Mouse (Mus musculus) kidney, embryonic 16.5 days (tissue): ENCODE measurements at regions not wholly inside any gene's neighbourhood (a gene's known extent, or its start where the extent isn't known, plus 50 kb on each side); places are given as distances from the start of the nearest gene placed in this dataset.

Source experiments
- ATAC-seq: fragments of 200-750 bp; cut with Nextera tagmentation; 2 replicates; pipeline ENCODE4 v1.8.0; 2017; ENCODE audit warnings: moderate TSS enrichment; ENCODE audit not compliant: low FRiP score, low TSS enrichment
- H3K27ac ChIP-seq: fragments of 300-500 bp; sonication (generic); 2 replicates; pipeline ENCODE4 v1.5.1; 2014; ENCODE audit warnings: low read length
- H3K27me3 ChIP-seq: fragments of 300-500 bp; sonication (generic); 2 replicates; pipeline ENCODE4 v1.6.1; 2014; ENCODE audit warnings: low read length, control low read depth, mixed read lengths; ENCODE audit not compliant: insufficient read depth
- H3K36me3 ChIP-seq: fragments of 300-500 bp; sonication (generic); 2 replicates; pipeline ENCODE4 v1.6.1; 2014; ENCODE audit warnings: low read length, control low read depth, mixed read lengths; ENCODE audit not compliant: insufficient read depth
- H3K4me1 ChIP-seq: fragments of 300-500 bp; sonication (generic); 2 replicates; pipeline ENCODE4 v1.6.1; 2014; ENCODE audit warnings: low read length, control low read depth, mixed read lengths; ENCODE audit not compliant: insufficient read depth
- H3K4me2 ChIP-seq: fragments of 300-500 bp; sonication (generic); replicated peaks from 2 replicates; pipeline ENCODE4 v1.6.1; 2014; ENCODE audit warnings: low read depth, low read length
- H3K4me3 ChIP-seq: fragments of 300-500 bp; sonication (generic); 2 replicates; pipeline ENCODE4 v1.5.1; 2014; ENCODE audit warnings: mild to moderate bottlenecking, low read length
- H3K9ac ChIP-seq: fragments of 300-500 bp; sonication (generic); replicated peaks from 2 replicates; pipeline ENCODE4 v1.6.1; 2014; ENCODE audit warnings: low read length
- H3K9me3 ChIP-seq: fragments of 300-500 bp; sonication (generic); 2 replicates; pipeline ENCODE4 v1.6.1; 2016; ENCODE audit warnings: low read length, control low read depth
- WGBS: fragments of 180-500 bp; shearing (Covaris S2); extraction: QIAGEN DNeasy Blood & Tissue Kit; methylation state at CpG from one replicate; pipeline ENCODE4 v1.1.7; 2014; 5-methylcytosine and 5-hydroxymethylcytosine counted together

DNA sequence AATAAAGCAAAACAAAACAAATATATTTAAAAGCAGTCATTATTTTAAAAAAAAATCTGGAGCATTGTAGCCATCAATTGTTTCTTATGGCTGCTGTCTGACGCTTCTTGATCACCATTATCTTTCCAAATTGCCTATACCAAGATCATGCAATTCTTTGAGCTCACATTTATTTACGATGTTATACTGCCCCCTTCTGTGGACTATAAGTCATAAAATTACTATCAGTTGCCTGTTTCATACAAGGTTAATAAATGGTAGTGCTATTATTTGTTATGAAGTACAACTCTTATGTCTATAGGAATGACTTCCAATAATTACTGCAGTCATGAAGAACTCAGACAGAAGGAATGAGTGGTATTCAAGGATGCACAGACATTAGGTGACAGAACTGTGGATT is 57.3 kb upstream of the Eda2r start:
- no peak for ATAC-seq
- H3K9ac ChIP-seq = no peak overlapping the region
- no peak overlapping the region for H3K4me2 ChIP-seq
- H3K4me1 ChIP-seq = no peaks in the 10 kb centered on the region
- H3K36me3 ChIP-seq = no peaks in the 10 kb centered on the region
- H3K4me3 ChIP-seq = no peak overlapping the region
- WGBS = 56% methylated on average over 2 of the region's 2 CpGs
- no peak overlapping the region for H3K27ac ChIP-seq
- no peaks in the 10 kb centered on the region; the same call in 1 of the 2 replicates for H3K27me3 ChIP-seq
- H3K9me3 ChIP-seq = no peaks in the 10 kb centered on the region

DNA sequence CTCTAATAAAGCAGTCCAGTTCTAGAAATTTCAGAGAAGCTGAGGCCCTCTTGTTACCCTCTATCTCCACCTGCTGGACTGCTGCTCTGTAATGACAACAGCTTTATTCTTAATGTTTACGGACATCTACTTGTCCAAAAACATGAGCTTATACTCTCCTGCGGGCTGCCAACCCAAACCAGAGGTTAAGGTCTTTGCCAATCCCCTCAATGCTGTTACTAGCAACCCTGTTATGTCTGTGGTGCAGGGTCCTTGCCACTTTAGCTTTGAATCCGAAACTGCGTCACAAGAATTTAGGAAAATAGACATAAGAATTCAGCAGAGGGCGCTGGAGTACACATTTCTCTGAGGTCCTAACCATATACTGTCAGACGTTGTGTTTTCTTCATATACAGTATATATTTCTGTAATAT is 54.4 kb upstream of the Eda2r start:
- peak overlapping the region; percentile 49 for H3K4me3 ChIP-seq
- peak overlapping the region; percentile 42 for H3K4me2 ChIP-seq
- H3K27me3 ChIP-seq = no peaks in the 10 kb centered on the region; the same call in 1 of the 2 replicates
- WGBS = 18% methylated on average over 6 of the region's 6 CpGs
- peak; percentile 74; the same call in 1 of the 2 replicates for ATAC-seq
- H3K4me1 ChIP-seq = no peaks in the 10 kb centered on the region
- H3K9ac ChIP-seq = peak overlapping the region; percentile 54; the same call in 1 of the 2 replicates
- no peaks in the 10 kb centered on the region for H3K36me3 ChIP-seq
- no peaks in the 10 kb centered on the region for H3K9me3 ChIP-seq
- H3K27ac ChIP-seq = no peak overlapping the region
